Mouse (Mus musculus) midbrain, embryonic 12.5 days (tissue): Measurements from ENCODE around the gene Mtus2. TPM values are rescaled to one million over a fixed set of nuclear protein-coding genes. Genes with fewer than 3 reads are reported as not detected.

Source experiments
- ATAC-seq: fragments of 200-750 bp; cut with Nextera tagmentation; 2 replicates; pipeline ENCODE4 v1.8.0; 2017; ENCODE audit warnings: low read depth, moderate TSS enrichment, moderate library complexity; ENCODE audit not compliant: low FRiP score
- H3K27ac ChIP-seq: fragments of 300-500 bp; sonication (generic); replicated peaks from 2 replicates; pipeline ENCODE4 v1.5.1; 2016; ENCODE audit warnings: mild to moderate bottlenecking
- H3K27me3 ChIP-seq: fragments of 300-500 bp; sonication (generic); 2 replicates; pipeline ENCODE4 v1.6.1; 2016; ENCODE audit warnings: mild to moderate bottlenecking
- H3K36me3 ChIP-seq: fragments of 300-500 bp; sonication (generic); 2 replicates; pipeline ENCODE4 v1.6.1; 2016
- H3K4me1 ChIP-seq: fragments of 300-500 bp; sonication (generic); 2 replicates; pipeline ENCODE4 v1.6.1; 2016
- H3K4me2 ChIP-seq: fragments of 300-500 bp; sonication (generic); replicated peaks from 2 replicates; pipeline ENCODE4 v1.6.1; 2016; ENCODE audit warnings: mild to moderate bottlenecking, moderate library complexity
- H3K4me3 ChIP-seq: fragments of 300-500 bp; sonication (generic); 2 replicates; pipeline ENCODE4 v1.5.1; 2016; ENCODE audit warnings: mild to moderate bottlenecking
- H3K9ac ChIP-seq: fragments of 300-500 bp; sonication (generic); replicated peaks from 2 replicates; pipeline ENCODE4 v1.6.1; 2016; ENCODE audit warnings: mild to moderate bottlenecking, moderate library complexity
- H3K9me3 ChIP-seq: fragments of 300-500 bp; sonication (generic); 2 replicates; pipeline ENCODE4 v1.6.1; 2016; ENCODE audit warnings: mild to moderate bottlenecking
- WGBS: fragments of 180-500 bp; shearing (Covaris S2); methylation state at CpG from one replicate; pipeline ENCODE4 v1.1.7; 2016; 5-methylcytosine and 5-hydroxymethylcytosine counted together
- polyA plus RNA-seq: library from polyadenylated mRNA; unstranded; fragments of >200 nt; fragmentation: Nextera tagmentation; extraction: Ambion mirVana; gene quantifications from 2 replicates; pipeline ENCODE4 v1.2.1, GENCODE M21; 2016

Gene Mtus2
- polyA plus RNA-seq, 1 experiment from 2014 or later, result 25.4 TPM

GRCm38 (mm10) chr5:148362296-148362695, 405.2 kb downstream of the Mtus2 start:
- 96% methylated on average over 7 of the region's 7 CpGs for WGBS
- no peaks in the 10 kb centered on the region for H3K36me3 ChIP-seq
- no peak overlapping the region for H3K4me3 ChIP-seq
- no peaks in the 10 kb centered on the region for H3K9me3 ChIP-seq
- H3K4me1 ChIP-seq, result no peaks in the 10 kb centered on the region
- no peak overlapping the region for H3K4me2 ChIP-seq
- no peak overlapping the region for H3K27ac ChIP-seq
- no peaks in the 10 kb centered on the region for H3K27me3 ChIP-seq
- no peak for ATAC-seq
- no peak overlapping the region for H3K9ac ChIP-seq

GRCm38 (mm10) chr5:148363441-148364113, 406.5 kb downstream of the Mtus2 start:
- no peaks in the 10 kb centered on the region for H3K4me1 ChIP-seq
- H3K4me2 ChIP-seq, result no peak overlapping the region
- H3K27me3 ChIP-seq, result no peaks in the 10 kb centered on the region
- H3K9me3 ChIP-seq, result no peaks in the 10 kb centered on the region
- no peak overlapping the region for H3K9ac ChIP-seq
- no peak overlapping the region for H3K4me3 ChIP-seq
- H3K36me3 ChIP-seq, result no peaks in the 10 kb centered on the region
- ATAC-seq, result no peak
- H3K27ac ChIP-seq, result no peak overlapping the region
- WGBS, result 85% methylated on average over 22 of the region's 22 CpGs

Other genes starting within 250 kb of the Mtus2 start
- 11.9 and 12.6 TPM in 2 replicates for gene Flt1, start 231.3 kb upstream of the Mtus2 start, polyA plus RNA-seq
- gene Pomp, start 96.9 kb upstream of the Mtus2 start, polyA plus RNA-seq, result 497 and 501 TPM in 2 replicates
- gene Slc46a3, start 62.5 kb upstream of the Mtus2 start, polyA plus RNA-seq, result 4.7 and 6.4 TPM in 2 replicates